Mouse (Mus musculus) retina, postnatal 1 day (tissue): ENCODE measurements around the gene Srp54c.
"Not testable (repeated sequence)": the region's sequence is repeated elsewhere in the genome, so short reads cannot be mapped to it uniquely, and the experiment has no call there.

Experiments
- DNase-seq: peaks from one replicate; pipeline ENCODE4 v3.0.0-alpha.2; 2012

Gene Srp54c

DNA sequence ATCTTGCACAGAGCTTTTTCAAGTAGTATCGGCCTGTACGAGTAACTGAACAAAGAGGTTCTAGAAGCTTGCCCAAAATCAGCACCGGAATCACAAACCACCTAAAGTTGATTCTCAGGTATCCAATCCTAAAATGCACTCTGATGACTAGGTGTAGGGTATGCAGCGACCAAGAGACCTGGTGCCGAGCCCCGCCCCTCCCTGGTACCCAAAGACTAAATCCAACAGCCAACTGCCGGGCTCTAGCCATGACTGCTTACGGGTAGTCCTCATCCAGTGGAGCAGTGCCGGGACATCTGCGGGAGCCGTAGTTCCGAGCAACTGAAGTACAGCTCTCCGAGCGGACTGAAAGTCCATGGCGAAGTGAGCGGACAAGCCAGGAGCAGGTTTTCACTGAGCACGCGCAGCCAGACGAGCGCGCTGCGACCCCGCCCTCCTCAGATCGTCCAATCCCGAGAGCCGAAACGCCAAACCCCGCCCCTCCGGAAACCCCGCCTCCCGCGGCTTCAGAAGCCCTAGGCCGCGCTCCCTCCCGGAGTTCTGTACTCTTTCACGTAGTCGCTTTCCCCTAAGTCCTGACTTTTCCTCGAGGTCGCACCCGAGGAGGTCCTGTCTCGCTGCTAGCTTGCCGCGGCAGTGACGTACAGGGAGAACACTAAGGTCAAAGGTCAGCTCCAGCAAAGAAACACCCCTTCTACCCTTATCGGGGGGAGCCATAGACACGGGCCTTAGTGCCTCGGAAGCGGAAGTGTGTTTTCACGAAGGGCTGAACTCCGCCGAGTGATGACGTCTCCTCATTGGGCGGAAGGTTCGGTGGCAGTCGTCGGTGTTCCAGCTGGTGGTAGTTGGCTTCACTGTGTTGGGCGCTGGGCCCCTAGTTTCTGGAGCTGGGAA, at the start of gene Srp54c:
TSS of gene Srp54c (plus strand) at position 543 of the 894 bp plus-strand sequence.
- DNase-seq, result not testable (repeated sequence)

DNA sequence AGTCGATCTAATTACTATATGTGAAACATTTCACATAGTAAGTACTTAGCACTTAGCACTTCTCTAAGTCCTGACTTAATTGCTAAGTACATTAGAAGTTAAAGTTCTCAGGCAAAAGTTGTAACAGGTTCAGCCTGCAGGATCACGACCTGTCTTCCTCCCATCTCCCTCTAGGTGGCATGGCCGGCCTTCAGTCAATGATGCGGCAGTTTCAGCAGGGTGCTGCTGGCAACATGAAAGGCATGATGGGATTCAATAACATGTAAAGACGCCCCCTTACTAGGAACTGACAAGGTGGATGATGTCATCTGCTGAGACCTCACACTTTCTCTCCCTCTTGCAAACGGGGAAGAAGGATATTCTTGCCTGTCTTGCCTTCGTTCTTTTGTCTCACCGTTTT, 42.3 kb upstream of the Srp54c start:
- not testable (repeated sequence) for DNase-seq

DNA sequence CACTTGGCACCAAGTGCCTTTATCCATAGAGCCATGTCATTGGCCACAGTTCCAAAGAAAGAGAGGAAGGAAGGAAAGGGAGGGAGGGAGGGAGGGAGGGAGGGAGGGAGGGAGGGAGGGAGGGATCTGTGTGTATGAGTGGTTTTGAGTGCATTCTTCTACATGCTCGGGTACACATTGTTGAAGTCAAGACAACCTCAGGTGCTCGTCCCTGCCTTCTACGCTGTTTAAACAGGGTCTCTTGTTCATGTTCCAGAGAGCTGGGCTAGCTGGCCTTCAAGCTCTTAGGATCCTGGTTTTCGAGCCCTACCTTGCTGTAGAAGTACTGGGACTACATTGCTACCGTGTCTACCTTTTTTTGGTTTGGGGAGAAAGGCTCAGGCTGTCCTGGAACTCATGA, 40.8 kb upstream of the Srp54c start:
- DNase-seq, result not testable (repeated sequence)

DNA sequence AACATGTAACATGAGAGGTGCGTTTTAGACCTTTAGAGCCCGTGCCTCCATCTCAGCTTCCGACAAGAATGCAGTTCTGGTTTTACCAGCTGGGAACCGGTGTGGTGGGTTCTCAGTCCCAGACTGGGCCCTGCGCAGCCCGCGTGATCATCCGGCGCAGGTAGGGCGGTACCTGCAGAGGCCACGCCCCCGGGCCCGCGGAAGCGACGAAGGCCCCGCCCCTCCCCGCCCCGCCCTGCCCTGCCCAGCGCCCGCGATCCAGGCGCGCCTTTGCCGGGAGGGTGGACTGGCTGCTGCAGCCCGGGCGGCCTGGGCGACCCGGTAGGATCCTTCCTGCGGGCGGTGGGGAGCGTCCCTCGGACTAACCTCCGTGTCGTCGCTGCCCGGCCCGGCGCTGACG, 30.7 kb upstream of the Srp54c start, which contains the start of gene 1700047I17Rik2:
TSS of gene 1700047I17Rik2 (plus strand) at position 287 of the 400 bp plus-strand sequence.
- DNase-seq, result not testable (repeated sequence)

DNA sequence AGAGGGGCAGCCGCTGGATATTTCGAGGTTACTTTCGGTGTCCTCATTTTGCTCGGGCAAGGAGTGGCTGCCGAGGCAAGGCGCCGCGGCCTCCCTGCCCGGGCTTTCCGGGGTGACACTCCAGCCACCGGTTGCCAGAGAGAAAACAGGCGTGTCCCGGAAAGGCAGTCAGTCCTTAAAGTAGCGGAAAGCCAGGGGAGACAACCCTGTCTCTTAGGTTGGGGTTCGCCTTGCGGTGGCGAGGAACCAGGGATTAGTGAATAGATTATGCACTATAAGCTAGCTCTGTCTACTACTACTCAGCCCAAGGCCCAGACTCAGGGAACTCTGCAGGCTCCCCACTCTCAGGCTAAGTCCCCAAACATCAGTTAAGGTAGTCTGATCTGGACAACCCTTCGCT, 30.2 kb upstream of the Srp54c start:
- not testable (repeated sequence) for DNase-seq

DNA sequence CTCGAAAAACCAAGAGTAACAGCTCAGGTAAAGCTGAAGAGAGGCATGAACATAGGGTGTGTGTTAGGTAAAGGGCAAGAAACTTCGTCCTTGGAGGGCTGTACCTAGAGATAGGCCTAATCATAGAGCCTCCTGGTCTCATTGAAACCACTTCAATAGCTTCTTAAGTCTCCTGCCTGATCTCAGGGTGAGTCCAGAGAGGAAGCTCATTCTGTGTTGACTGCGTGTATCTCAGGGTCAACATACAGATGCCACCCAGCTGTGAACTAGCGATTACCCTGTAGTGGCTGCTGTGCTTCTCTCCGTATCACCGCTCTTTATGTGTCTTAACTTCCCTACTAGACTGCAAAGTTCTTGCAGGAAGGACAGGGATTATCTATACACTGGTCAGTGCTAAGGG, 17.0 kb upstream of the Srp54c start:
- DNase-seq, result not testable (repeated sequence)

DNA sequence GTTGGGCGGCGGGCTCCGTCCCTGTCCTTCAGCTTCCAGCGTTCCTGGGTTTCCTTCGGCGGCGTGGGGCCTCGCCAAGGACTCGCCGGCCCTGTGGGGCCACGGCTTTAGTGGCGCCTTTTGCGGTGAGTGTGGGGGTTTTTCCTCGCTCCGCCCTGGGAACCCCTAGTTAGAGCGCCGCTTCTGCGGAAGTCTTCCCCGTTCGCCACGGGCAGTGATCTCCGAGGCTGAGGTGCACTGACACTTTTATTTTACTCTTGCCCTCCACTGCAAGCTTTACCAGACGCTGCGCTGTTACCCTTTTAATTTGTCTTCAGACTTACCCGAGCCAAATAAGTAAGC, 523 bp downstream of the Srp54c start:
- DNase-seq, result not testable (repeated sequence)

DNA sequence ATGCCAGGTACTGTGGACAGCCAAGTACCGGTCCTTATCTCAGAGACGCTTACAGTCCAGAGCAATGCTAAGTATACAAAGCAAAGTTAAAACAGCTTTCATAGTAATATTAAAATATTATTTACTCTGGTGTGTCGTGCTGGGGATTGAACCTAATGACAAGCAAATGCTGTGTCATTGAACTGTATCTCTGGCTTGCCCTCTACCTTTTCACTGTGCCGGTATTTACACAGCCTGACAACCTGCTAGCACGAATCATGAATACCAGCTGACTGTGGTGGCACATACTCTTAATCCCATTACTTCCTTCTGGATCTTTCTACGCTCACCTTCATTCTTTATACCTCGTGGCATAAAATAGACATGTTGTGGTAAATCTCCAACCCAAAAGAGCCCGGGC, 12.3 kb downstream of the Srp54c start:
- not testable (repeated sequence) for DNase-seq

DNA sequence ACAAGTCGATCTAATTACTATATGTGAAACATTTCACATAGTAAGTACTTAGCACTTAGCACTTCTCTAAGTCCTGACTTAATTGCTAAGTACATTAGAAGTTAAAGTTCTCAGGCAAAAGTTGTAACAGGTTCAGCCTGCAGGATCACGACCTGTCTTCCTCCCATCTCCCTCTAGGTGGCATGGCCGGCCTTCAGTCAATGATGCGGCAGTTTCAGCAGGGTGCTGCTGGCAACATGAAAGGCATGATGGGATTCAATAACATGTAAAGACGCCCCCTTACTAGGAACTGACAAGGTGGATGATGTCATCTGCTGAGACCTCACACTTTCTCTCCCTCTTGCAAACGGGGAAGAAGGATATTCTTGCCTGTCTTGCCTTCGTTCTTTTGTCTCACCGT, 32.0 kb downstream of the Srp54c start:
- not testable (repeated sequence) for DNase-seq

DNA sequence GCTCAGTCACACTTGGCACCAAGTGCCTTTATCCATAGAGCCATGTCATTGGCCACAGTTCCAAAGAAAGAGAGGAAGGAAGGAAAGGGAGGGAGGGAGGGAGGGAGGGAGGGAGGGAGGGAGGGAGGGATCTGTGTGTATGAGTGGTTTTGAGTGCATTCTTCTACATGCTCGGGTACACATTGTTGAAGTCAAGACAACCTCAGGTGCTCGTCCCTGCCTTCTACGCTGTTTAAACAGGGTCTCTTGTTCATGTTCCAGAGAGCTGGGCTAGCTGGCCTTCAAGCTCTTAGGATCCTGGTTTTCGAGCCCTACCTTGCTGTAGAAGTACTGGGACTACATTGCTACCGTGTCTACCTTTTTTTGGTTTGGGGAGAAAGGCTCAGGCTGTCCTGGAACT, 33.4 kb downstream of the Srp54c start:
- DNase-seq, result not testable (repeated sequence)

DNA sequence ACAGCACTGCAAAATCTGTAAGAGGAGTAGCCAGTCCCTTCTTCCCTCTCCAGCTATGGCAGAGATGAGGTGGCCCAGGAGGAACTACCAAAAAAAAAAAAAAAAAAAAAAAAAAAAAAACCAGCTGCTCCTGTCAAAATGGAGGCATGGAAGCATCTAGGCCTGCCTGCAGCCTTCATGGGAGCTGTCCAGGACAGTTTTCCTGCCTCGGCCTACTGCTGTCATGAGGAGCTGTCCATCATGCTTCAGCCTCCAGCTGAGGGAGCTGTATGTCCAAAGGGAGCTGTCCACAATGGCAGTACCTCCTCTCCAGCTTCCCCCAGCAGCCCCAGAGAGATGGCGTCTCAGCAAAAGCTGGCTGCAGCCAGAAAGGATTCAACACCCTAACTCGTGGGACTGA, 42.3 kb downstream of the Srp54c start:
- no peak for DNase-seq

DNA sequence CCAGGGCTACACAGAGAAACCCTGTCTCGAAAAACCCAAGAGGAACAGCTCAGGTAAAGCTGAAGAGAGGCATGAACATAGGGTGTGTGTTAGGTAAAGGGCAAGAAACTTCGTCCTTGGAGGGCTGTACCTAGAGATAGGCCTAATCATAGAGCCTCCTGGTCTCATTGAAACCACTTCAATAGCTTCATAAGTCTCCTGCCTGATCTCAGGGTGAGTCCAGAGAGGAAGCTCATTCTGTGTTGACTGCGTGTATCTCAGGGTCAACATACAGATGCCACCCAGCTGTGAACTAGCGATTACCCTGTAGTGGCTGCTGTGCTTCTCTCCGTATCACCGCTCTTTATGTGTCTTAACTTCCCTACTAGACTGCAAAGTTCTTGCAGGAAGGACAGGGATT, 47.6 kb downstream of the Srp54c start:
- not testable (repeated sequence) for DNase-seq

DNA sequence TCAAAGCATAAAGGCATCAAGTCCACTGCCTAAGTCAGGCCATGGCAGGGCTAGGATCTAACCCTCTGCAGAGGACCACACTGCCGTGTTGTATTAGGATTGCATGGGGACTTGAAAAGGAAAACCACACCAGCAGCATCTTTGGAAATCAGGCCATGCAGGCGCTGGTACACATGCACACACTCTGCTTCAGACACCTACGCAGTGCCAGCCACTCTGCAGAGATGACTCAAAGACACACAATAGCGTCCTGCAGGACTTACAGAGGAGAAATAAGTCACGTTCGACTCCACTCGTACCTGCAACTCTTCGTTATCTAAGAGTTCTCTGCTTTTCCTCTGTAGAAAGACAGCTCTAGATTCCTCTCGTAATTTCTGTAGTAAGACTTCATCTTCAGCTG, 68.1 kb downstream of the Srp54c start:
- DNase-seq, result no peak

DNA sequence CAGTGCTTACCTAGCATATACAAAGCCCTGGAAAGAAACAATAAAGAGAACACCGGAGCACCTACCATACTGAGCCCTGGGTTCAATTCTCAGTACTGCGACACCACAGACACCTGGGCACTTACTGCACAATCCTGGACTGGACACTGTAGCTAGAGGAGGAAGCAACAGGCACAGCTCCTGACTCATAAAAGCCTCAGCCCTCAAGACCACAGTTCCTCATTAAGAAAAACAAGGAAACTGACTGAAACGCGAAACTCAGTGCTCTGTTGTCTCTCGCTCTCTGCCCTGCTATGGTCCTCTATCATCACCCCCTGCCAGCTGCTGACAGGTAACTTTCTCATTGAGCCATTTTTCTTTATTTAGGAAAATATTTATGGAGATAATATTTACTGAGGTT, 69.4 kb downstream of the Srp54c start, which contains the start of gene 1110008L16Rik:
TSS of gene 1110008L16Rik (plus strand) at position 242 of the 400 bp plus-strand sequence.
- DNase-seq, result no peak

DNA sequence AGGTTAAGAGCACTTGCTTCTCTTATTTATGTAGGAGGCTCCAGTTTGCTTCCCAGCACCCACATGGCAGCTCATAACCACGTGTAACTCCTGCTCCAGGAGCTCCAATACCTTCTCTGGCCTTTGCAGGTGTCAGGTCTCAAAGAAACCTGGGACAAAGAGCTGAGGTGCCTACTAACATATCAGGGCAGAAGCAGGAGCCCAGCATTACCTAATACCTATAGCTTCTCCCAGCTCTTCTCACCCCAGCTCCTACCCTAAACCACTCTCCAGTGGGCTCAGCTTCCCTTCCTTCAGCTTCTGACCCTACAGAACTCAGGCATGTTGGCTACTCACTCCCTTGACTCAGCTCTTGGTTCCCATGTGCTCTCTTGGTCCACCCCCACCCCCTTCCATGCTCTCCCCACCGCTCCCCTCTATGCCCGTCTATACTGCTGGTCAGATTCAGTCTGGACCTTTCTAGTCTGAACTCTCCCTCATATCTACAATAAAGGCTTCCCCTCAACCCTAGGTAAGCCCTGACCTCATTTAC, 70.9 kb downstream of the Srp54c start:
- no peak for DNase-seq

DNA sequence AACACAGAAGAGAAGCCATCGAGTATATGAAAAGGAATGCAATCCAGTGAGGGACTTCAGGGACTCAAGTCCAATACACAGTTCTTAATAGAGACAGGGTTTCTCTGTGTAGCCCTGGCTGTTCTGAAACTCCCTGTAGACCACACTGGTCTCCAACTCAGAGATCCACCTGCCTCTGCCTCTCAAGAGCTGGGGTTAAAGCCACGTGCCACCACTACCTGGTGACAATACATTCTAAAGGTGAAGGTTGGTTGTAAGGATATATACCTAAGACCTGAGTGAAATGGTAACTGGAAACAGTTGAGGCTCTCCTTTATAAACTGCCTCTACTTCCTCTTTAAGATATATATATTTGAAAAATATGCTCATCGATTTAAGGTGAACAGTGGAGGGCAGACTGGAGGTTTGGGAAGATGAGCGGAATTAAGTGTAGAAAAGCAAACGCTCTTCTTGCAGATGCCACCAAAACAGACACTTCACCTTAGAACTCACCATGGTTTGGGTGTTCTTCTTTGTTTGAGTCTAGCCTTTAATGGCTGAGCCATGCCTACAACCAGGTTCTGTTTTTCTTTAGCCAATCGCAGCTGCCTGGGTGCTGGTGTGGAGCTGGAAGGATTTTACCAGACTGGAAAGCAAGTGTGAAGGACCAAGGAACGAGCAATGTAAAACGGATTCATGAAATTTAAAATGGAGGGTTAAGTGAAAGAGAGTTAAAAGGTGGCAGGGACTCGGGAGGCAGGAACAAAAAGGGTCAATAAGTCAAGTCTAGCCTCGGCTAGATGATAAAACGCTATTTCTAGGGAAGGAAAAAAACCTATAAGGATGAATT, 71.7 kb downstream of the Srp54c start:
- DNase-seq, result peak; percentile 21

DNA sequence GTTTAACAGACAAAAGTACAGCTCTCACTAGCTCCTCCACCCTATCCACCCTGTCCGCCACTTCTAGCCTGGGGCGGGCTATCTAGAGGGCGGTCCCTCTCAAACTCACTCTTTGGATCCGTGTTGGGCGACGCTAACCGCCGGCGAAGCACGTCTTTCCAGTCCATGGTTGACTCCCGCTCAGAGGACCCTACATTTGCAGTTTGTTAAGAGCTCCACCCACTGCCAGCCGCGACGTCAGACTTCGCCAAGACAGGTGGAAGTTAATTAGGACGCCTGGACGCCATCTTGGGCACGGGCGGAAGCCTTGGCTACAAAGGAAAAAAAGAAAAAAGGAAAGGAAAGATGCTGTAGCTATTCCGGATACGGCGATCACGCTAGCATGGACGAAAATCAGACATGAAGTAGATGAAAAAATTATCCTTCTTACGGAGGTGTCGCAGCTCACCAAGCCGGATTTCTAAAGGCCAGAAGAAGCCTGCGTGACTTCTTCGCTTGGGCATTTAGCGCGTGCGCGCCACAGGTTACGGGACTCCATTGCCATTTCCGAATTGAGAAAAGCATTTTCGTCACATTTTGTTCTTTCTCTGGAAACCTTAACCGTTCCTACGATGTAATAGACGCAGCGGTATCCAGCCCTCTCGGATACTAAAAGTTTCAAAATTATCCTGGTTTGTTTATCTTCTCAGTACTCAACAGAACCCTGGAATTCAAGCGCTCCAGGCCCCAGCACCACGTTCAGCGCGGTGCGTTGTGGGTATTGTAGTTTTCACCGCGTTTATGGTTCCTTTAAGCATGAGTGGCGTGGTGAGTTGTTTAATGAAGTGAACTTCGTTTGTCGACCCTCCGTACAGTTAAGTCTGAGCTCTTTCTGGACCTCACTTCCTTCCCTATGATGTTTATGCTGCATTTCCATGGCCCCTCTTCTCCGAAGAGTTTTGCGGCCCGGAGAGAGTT, 72.8 kb downstream of the Srp54c start, which contains the start of gene Ppp2r3c:
TSS of gene Ppp2r3c (minus strand) at position 514 of the 957 bp plus-strand sequence.
- peak; percentile 96 for DNase-seq

DNA sequence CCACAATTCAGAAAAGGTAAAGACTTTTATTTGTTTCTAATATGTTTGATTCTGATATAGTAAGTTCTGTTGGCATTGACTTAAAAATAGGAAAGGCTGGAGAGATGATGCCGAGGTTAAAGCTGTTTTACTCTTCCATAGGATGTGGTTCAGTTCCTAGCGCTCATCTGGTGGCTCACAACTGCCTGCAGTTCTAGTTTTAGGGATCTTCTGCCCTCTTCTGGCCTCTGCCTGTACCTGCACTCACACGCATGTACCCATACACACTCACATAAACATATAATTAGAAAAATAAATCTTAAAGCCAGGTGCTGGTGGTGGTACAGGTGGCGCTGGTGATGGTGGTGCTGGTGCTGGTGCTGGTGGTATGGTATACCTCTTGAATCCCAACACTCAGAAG, 76.4 kb downstream of the Srp54c start:
- no peak for DNase-seq

DNA sequence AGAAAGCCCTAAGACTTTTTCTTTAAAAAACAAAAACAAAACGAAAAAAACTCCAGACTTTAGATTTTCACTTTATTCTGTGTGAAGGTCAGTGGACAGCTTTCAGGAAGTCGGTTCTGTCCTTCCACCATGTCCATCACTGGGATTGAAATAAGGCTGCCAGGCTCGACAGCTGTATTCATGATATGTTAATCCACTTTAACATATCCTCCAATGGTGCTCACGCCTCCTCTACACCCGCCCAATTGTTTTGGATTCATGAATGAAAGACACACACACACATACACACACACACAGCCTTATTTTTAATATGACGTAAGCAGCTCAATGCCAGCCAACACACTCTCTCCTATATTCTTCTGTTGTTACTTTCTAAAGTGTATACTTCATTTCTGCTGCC, 77.6 kb downstream of the Srp54c start:
- DNase-seq, result no peak

DNA sequence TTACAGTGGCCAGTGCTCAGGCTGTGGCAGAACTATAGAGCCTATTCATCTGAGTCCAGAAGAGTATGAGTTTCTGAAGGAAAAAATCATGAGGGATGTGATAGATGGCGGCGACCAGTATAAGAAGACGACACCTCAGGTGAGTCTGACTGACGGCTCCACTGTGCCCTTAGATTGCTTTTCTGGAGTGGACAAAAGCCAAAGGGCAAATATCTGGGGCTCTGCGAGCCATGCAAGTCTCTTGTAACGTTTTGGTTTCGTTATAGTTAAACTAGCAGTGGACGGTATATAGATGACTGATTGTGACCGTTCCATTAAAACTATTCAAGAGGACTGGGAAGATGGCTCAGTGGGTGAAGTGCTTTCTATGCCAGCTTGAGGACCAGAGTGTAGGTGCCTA, 78.8 kb downstream of the Srp54c start:
- no peak for DNase-seq

DNA sequence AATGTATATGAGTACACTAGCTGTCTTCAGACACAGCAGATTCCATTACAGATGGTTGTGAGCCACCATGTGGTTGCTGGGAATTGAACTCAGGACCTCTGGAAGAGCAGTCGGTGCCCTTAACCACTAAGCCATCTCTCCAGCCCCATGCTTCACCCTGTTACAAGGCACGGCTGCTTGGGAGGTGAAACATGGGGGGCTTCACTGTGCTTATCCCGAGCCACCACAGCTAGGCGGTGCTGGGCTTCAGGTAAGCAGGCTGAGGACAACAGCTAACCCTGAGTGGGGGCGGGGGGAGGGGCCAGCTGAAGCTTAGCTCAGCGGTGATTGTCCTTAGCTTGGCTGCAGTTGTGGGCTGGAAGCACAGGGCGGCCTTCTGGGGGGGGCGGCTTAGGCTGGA, 79.5 kb downstream of the Srp54c start:
- DNase-seq, result no peak

DNA sequence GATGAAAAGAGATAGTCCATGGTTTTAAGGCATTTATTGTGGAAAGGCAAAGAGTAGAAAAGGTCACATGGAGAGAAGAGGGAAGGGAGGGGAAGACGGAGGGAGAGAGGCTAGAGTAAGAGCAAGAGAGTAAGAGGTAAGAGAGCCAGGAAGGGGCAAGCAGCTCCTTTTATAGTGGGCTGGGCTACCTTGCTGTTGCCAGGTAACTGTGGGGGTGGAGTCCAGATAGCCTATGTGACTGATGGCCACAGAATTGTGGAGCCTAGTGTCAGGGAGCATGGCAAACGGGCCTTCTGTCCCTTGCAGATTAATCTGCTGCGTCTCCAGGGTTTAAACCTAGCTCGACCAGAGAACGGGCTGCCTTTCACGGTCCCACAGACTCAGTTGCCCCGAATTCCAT, 81.9 kb downstream of the Srp54c start:
- no peak for DNase-seq
